Mouse (Mus musculus): ENCODE data around the gene Grasp.

GRCm38 (mm10) chr15:101223596-101223995 lies 392 bp upstream of the Grasp start:
- TF ChIP-seq CTCF (IDR thresholded peaks at IDR 0.05; ENCODE audit: low read depth), result no peak
- TF ChIP-seq EP300 (IDR thresholded peaks at IDR 0.05; ENCODE audit: low read depth), result no peak

All from liver, postnatal 0 days (tissue).